Mouse (Mus musculus) stomach, embryonic 14.5 days (tissue): ENCODE measurements around the gene Rasl11b. TPM values are rescaled to one million over a fixed set of nuclear protein-coding genes. Genes with fewer than 3 reads are reported as not detected.

Source experiments
- ATAC-seq: fragments of 200-750 bp; cut with Nextera tagmentation; 2 replicates; pipeline ENCODE4 v1.8.0; 2017; ENCODE audit warnings: low read depth, moderate TSS enrichment; ENCODE audit not compliant: insufficient number of reproducible peaks, insufficient read depth, low FRiP score
- H3K27ac ChIP-seq: fragments of 300-500 bp; sonication (generic); 2 replicates; pipeline ENCODE4 v1.5.1; 2014; ENCODE audit warnings: mild to moderate bottlenecking, low read length, moderate library complexity, mixed read lengths
- H3K27me3 ChIP-seq: fragments of 300-500 bp; sonication (generic); 2 replicates; pipeline ENCODE4 v1.6.1; 2014; ENCODE audit warnings: low read length, control low read depth, mixed read lengths; ENCODE audit not compliant: control insufficient read depth, insufficient read depth
- H3K36me3 ChIP-seq: fragments of 300-500 bp; sonication (generic); 2 replicates; pipeline ENCODE4 v1.6.1; 2014; ENCODE audit warnings: mild to moderate bottlenecking, control low read depth, low read length, moderate library complexity, mixed read lengths; ENCODE audit not compliant: control insufficient read depth, insufficient read depth
- H3K4me1 ChIP-seq: fragments of 300-500 bp; sonication (generic); 2 replicates; pipeline ENCODE4 v1.6.1; 2014; ENCODE audit warnings: low read length, control low read depth, mixed read lengths; ENCODE audit not compliant: control insufficient read depth, insufficient read depth
- H3K4me2 ChIP-seq: fragments of 300-500 bp; sonication (generic); replicated peaks from 2 replicates; pipeline ENCODE4 v1.6.1; 2014; ENCODE audit warnings: low read depth, low read length, control low read depth
- H3K4me3 ChIP-seq: fragments of 300-500 bp; sonication (generic); 2 replicates; pipeline ENCODE4 v1.5.1; 2014; ENCODE audit warnings: low read depth, low read length, control low read depth
- H3K9ac ChIP-seq: fragments of 300-500 bp; sonication (generic); replicated peaks from 2 replicates; pipeline ENCODE4 v1.6.1; 2014; ENCODE audit warnings: low read depth, mild to moderate bottlenecking, control low read depth, low read length, moderate library complexity, mixed read lengths
- H3K9me3 ChIP-seq: fragments of 300-500 bp; sonication (generic); 2 replicates; pipeline ENCODE4 v1.6.1; 2016; ENCODE audit warnings: low read depth, low read length, control low read depth; ENCODE audit not compliant: control insufficient read depth
- WGBS: fragments of 180-500 bp; shearing (Covaris S2); extraction: QIAGEN DNeasy Blood & Tissue Kit; methylation state at CpG from one replicate; pipeline ENCODE4 v1.1.7; 2014; 5-methylcytosine and 5-hydroxymethylcytosine counted together
- polyA plus RNA-seq: library from polyadenylated mRNA; unstranded; fragments of >200 nt; fragmentation: Nextera tagmentation; extraction: Ambion mirVana; gene quantifications from 2 replicates; pipeline ENCODE4 v1.2.1, GENCODE M21; 2014

Gene Rasl11b
- polyA plus RNA-seq, 1 experiment from 2014 or later, result 52.0 TPM

DNA sequence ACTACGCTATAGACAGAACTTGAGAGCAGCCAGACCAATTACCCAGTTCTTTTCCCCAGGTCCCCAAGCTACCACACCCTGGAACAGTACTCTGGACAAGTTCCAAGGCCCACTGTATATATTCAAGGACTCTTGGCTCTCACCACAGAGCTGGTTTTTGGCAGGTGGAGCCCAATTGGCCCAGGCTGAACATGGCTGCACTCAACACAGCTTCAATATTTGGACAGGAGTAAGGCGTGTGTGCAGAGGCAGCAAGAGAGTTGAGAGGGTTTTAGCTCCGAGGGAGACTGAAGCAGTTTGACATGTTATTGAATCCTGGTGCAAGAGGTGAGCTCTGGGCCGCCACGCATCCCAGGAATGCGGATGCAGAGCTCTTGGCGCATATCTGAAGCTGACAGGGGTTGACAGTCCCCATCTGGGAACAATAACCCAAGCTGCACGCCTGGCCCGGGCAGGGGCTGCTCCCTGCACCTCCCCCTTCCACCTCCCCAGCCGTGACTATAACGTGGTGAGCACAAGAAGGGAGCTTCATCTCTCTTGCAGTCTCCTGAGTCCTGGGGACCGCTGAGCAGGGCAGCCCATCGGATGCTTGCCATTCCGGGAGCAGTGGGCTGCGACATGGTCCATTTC lies 33.7 kb upstream of the Rasl11b start:
- Histone ChIP-seq H3K4me2 (peak overlapping the region; percentile 35), H3K4me3 (0 out of 2 replicates have a peak overlapping the region, but pooled peaks have one; percentile 2), H3K4me1 (peaks cover 32% of the 10 kb centered on the region), H3K36me3 (no peaks in the 10 kb centered on the region), H3K9ac (no peak overlapping the region), H3K9me3 (peaks cover 3% of the 10 kb centered on the region; the same call in 1 of the 2 replicates), H3K27ac (peak overlapping the region; percentile 80), H3K27me3 (no peaks in the 10 kb centered on the region)
- WGBS, result 6% methylated on average over 15 of the region's 15 CpGs
- ATAC-seq, result peak; percentile 88

DNA sequence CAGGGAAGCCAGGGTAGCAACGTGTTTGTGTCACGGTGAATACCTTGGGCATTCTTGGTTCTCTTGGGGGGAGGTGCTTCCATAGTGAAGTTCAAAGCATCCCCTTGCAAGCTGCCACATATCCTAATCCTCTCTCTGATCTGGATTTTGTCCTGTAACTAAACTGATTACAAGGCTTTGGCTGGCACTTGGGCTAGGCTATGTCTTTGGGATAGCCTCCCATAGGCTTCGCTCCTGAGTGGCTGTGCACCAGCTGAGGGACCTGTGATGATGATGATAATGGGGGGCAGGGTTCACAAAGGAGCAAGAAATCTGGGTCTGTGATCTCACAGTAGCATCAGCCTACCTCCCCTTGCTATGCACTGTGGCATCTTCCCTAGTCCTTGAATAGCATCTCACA lies 33.1 kb upstream of the Rasl11b start:
- H3K27me3 ChIP-seq, result no peaks in the 10 kb centered on the region
- H3K4me2 ChIP-seq, result peak overlapping the region; percentile 35
- no peak for ATAC-seq
- WGBS, result 38% methylated on average over 3 of the region's 3 CpGs
- no peak overlapping the region for H3K9ac ChIP-seq
- no peaks in the 10 kb centered on the region for H3K36me3 ChIP-seq
- peak overlapping the region; percentile 80 for H3K27ac ChIP-seq
- peaks cover 3% of the 10 kb centered on the region; the same call in 1 of the 2 replicates for H3K9me3 ChIP-seq
- peaks cover 29% of the 10 kb centered on the region for H3K4me1 ChIP-seq
- H3K4me3 ChIP-seq, result no peak overlapping the region

DNA sequence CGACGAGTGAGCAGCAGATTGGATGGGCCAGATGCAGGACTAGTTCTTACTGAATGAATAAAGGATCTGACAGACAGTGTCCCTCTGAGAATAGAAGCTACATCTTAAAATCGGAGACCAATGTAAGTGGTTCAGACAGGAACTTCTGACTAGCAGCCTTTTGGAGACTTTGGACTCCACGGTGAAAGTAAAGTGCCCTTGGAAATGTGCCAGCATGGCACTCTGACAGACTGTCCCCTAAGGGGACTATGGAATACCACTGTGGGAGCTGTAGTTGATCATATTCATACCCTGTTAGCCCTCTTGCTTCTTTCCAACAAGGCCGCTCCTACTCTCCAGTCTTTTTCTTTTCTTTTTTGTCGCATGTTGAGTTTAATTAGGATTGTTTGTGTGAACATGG lies 31.9 kb upstream of the Rasl11b start:
- ATAC-seq, result no peak
- no peak overlapping the region for H3K9ac ChIP-seq
- H3K4me2 ChIP-seq, result no peak overlapping the region
- peaks cover 31% of the 10 kb centered on the region for H3K4me1 ChIP-seq
- no peak overlapping the region for H3K4me3 ChIP-seq
- H3K27ac ChIP-seq, result no peak overlapping the region
- peaks cover 3% of the 10 kb centered on the region; the same call in 1 of the 2 replicates for H3K9me3 ChIP-seq
- H3K36me3 ChIP-seq, result no peaks in the 10 kb centered on the region
- WGBS, result 81% methylated on average over 6 of the region's 6 CpGs
- H3K27me3 ChIP-seq, result no peaks in the 10 kb centered on the region

DNA sequence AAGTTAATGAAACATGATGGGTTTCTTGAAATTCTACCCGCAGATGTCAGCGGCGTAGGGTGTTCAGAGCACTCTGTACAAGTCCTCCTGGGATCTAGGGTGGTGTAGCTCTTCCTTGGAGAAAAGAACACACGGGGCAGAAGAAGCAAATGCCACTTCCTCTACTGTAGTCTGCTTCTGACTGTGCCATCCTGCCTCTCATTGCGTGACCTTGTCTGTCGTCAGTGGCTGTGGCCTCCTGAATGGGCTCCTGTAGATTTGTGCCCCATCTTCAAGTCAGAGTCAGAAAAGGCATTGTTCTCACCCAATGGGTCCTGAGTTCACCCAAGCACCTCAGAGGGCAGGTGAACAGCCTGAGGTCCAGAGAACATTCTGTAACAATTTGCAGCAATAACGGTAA lies 30.5 kb upstream of the Rasl11b start:
- H3K27me3 ChIP-seq, result no peaks in the 10 kb centered on the region
- H3K4me1 ChIP-seq, result peaks cover 36% of the 10 kb centered on the region
- H3K4me2 ChIP-seq, result no peak overlapping the region
- WGBS, result 87% methylated on average over 7 of the region's 7 CpGs
- H3K27ac ChIP-seq, result no peak overlapping the region
- no peak overlapping the region for H3K4me3 ChIP-seq
- H3K36me3 ChIP-seq, result no peaks in the 10 kb centered on the region
- no peak overlapping the region for H3K9ac ChIP-seq
- H3K9me3 ChIP-seq, result no peaks in the 10 kb centered on the region
- no peak for ATAC-seq

DNA sequence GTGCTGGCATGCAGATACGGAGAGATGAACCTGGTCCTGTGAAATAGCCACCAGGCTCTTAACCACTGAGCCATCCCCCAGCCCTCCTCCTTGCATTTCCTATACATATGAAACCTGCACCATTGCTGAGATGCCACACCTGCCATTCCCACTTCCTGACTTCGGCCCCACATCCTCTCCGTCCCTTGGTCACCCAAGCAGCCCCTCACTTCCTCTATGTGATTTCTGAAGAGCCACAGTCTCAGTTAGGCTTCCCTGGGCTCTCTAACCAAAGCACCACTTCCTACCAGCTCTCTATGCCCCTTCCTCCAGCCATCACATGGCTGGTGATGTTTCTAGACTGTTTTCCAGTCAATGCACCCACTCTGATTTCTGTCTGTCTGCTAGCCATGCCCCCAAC lies 28.4 kb upstream of the Rasl11b start:
- H3K36me3 ChIP-seq, result no peaks in the 10 kb centered on the region

DNA sequence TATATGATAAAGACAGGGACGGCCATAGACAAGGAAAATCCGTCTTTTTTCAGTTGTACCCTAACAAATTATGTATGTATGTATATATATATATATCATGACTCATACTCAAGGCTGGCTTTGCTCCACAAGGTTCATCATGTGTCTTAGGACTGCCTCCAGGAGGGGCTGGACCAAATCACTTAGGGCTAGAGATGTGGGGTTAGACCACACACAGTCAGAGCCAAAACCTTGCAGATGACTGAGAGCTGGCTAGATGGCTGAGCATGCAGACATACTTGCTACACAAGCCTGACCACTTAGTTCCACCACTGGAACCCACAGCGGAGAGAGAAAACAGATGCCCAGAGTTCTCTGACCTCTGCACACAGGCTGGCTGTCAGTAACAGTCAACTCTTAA lies 27.0 kb upstream of the Rasl11b start:
- H3K9ac ChIP-seq, result no peak overlapping the region
- no peaks in the 10 kb centered on the region for H3K9me3 ChIP-seq
- no peak overlapping the region for H3K4me3 ChIP-seq
- H3K4me1 ChIP-seq, result peaks cover 26% of the 10 kb centered on the region; the same call in 1 of the 2 replicates
- H3K27me3 ChIP-seq, result no peaks in the 10 kb centered on the region
- H3K4me2 ChIP-seq, result no peak overlapping the region
- no peaks in the 10 kb centered on the region for H3K36me3 ChIP-seq
- H3K27ac ChIP-seq, result no peak overlapping the region
- WGBS, result 29% methylated on average over 3 of the region's 3 CpGs
- peak; percentile 12; the same call in 1 of the 2 replicates for ATAC-seq

More for the DNA sequence above, 28.4 kb upstream of the Rasl11b start:
- WGBS, result 90% methylated on average over 3 of the region's 3 CpGs
- Histone ChIP-seq H3K27ac (no peak overlapping the region), H3K27me3 (no peaks in the 10 kb centered on the region), H3K4me2 (no peak overlapping the region), H3K9me3 (no peaks in the 10 kb centered on the region), H3K9ac (no peak overlapping the region), H3K4me1 (peaks cover 23% of the 10 kb centered on the region), H3K4me3 (no peak overlapping the region)
- ATAC-seq, result no peak

DNA sequence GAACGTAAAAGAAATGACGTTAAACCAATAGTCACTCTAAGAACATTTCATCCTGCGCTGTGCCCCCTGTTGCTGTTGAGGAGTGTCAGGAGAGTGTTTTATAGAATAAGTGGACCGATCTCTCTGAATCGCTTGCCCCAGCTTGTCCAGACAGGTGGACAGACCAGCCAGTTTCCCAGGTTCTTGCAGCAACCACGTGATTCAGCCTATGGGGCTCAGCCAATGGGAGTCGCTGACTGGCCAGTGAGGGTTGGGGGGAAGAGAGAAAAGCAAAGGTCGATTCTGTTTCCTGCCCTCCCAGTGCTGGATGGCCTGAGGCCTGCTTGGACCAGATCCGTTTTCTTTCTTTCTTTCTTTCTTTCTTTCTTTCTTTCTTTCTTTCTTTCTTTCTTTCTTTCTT lies 23.3 kb upstream of the Rasl11b start:
- Histone ChIP-seq H3K36me3 (no peaks in the 10 kb centered on the region), H3K27me3 (no peaks in the 10 kb centered on the region), H3K4me1 (peaks cover 49% of the 10 kb centered on the region), H3K9ac (no peak overlapping the region), H3K9me3 (no peaks in the 10 kb centered on the region), H3K27ac (peak overlapping the region; percentile 45; the same call in 1 of the 2 replicates), H3K4me3 (no peak overlapping the region), H3K4me2 (no peak overlapping the region)
- ATAC-seq, result no peak
- WGBS, result 58% methylated on average over 9 of the region's 9 CpGs

DNA sequence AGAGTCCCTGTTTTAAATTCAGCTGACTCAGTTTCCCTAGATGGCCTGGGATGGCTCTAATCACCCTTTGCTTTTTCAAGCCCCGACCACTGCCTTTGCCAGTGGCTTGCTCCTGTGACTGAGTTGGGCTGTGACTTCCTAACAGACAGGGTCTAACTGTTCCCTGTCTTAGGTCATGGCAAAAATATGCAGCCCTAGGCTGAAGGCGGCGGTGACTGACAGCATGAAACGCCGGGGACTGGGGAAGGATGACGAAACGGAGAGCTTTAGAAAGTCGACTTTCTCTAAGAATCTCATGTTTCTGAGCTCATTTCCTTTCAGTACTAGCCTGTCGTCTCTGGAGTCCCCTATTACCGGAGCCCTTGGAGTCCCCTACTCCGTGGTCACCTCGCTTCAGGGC lies 22.9 kb upstream of the Rasl11b start:
- 37% methylated on average over 12 of the region's 12 CpGs for WGBS
- H3K9me3 ChIP-seq, result no peaks in the 10 kb centered on the region
- 0 out of 2 replicates have a peak, but pooled peaks have one; percentile 59 for ATAC-seq
- no peaks in the 10 kb centered on the region for H3K36me3 ChIP-seq
- no peak overlapping the region for H3K9ac ChIP-seq
- no peak overlapping the region for H3K4me3 ChIP-seq
- peaks cover 50% of the 10 kb centered on the region for H3K4me1 ChIP-seq
- no peak overlapping the region for H3K4me2 ChIP-seq
- peak overlapping the region; percentile 45; the same call in 1 of the 2 replicates for H3K27ac ChIP-seq
- H3K27me3 ChIP-seq, result no peaks in the 10 kb centered on the region
